Mouse (Mus musculus) liver, postnatal 0 days (tissue): ENCODE measurements around the gene Srpk2.

ENCODE experiments used
- CTCF ChIP-seq: sonication (generic); IDR thresholded peaks from 2 replicates; pipeline ENCODE4 v1.5.1; 2016; ENCODE audit warnings: antibody characterized with exemption, low read depth
- EP300 ChIP-seq: IDR thresholded peaks from 2 replicates; pipeline ENCODE4 v1.6.1; 2016; ENCODE audit warnings: antibody characterized with exemption, low read depth, mild to moderate bottlenecking

DNA sequence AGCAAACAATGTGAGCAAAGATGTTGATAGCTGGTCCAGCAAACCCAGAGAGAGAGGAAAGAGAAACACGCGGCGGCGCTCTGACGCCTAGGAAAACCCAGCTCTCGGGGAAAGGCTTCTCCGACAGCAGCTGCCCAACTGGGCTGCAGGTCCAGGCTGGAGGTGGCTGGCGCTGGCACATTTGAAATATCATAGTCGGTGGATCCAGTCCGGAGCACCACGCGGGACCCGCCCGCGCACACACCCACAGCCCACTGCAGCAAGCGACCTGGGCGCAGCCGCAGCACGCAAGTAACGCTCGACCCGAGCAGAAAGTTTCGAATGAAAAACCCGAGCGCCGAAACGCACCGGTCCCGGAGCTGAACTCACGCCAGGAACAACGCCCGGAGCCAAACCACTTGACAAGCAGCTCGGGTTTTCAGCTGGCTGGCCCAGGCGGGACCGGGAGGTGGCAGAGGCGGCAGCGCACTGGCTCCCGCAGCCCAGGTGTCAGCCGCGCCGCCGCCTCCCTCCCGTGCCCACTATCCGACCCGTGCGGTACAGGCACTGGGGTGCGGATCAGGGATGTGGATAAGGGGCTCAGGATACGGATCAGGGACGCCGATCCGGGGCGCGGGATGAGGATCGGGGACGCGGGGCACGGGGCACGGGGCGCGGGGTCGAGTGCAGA is 9.5 kb downstream of the Srpk2 start:
- TF ChIP-seq CTCF (peak; percentile 30; the same call in 1 of the 2 replicates), EP300 (no peak)
